ENCODE assay signal across 9 mouse cellular contexts in genomic region chr4:118642346-118643190, GRCm38 (mm10). TPM values are rescaled to one million over a fixed set of nuclear protein-coding genes. Genes with fewer than 3 reads are reported as not detected.
DNase-seq lines count a peak whose midpoint lies in the region; ATAC-seq and TF ChIP-seq lines count a peak whose summit lies in the region.
"Had no signal": no experiment of that assay in that cellular context is flagged by ENCODE, and none has a peak within 500 bp of the region (broad histone marks: within the 10 kb centered on the region; RNA-seq: fewer than 3 reads in every experiment).

No protein-coding gene starts in this region.

- no peak overlapping the region for H3K4me2 ChIP-seq in forebrain, postnatal 0 days (ENCODE audit: low read depth)
- no peak overlapping the region for H3K4me2 ChIP-seq in forebrain, embryonic 11.5 days (ENCODE audit: low read depth, low read length, severe bottlenecking)

- WGBS in forebrain, postnatal 0 days, result 29% methylated on average over 20 of the region's 20 CpGs
- WGBS in forebrain, embryonic 11.5 days, result 48% methylated on average over 20 of the region's 20 CpGs

- no peak overlapping the region for H3K9ac ChIP-seq in forebrain, postnatal 0 days
- H3K9ac ChIP-seq in forebrain, embryonic 11.5 days (ENCODE audit: low read length), result no peak overlapping the region

- H3K4me1 ChIP-seq in forebrain, postnatal 0 days (ENCODE audit: insufficient read depth), result no peaks in the 10 kb centered on the region
- 0 out of 2 replicates have a peak, but pooled peaks cover 2% of the 10 kb centered on the region for H3K4me1 ChIP-seq in forebrain, embryonic 11.5 days (replicated peaks; ENCODE audit: control insufficient read depth, insufficient read depth, low read length)

- H3K4me3 ChIP-seq in forebrain, postnatal 0 days (ENCODE audit: low read depth, low read length), result no peak overlapping the region
- H3K4me3 ChIP-seq in forebrain, embryonic 11.5 days (ENCODE audit: low read depth, low read length), result no peak overlapping the region

- H3K9me3 ChIP-seq in forebrain, postnatal 0 days (ENCODE audit: low read length), result no peaks in the 10 kb centered on the region
- H3K9me3 ChIP-seq in forebrain, embryonic 11.5 days (ENCODE audit: control insufficient read depth, low read length), result no peaks in the 10 kb centered on the region

- no peak for TF ChIP-seq CTCF in forebrain, postnatal 0 days (IDR thresholded peaks at IDR 0.05; ENCODE audit: low read depth)

- no peaks in the 10 kb centered on the region for H3K36me3 ChIP-seq in forebrain, postnatal 0 days (ENCODE audit: insufficient read depth)
- H3K36me3 ChIP-seq in forebrain, embryonic 11.5 days (ENCODE audit: control insufficient read depth, insufficient read depth, low read length), result no peaks in the 10 kb centered on the region

- DNase-seq in forebrain, postnatal 0 days, result peak; percentile 37
- DNase-seq in forebrain, embryonic 11.5 days (ENCODE audit: low spot score), result no peak
- DNase-seq in layer of hippocampus, postnatal 36 days, result peak; percentile 11 to 17
- DNase-seq in layer of hippocampus, adult 9-11 months, result no peak
- peak; percentile 49 for DNase-seq in NIH3T3 (ENCODE audit: low read depth)
- peak; percentile 41 for DNase-seq in heart, postnatal 4 days
- no peak for DNase-seq in B cell, adult 2 months
- no peak for DNase-seq in frontal cortex, postnatal 14 days (ENCODE audit: low spot score in 2 of 2)

- no peak for ATAC-seq in forebrain, postnatal 0 days
- no peak for ATAC-seq in forebrain, embryonic 11.5 days (replicated peaks; ENCODE audit: low FRiP score)

- no peaks in the 10 kb centered on the region for H3K27me3 ChIP-seq in forebrain, postnatal 0 days (ENCODE audit: insufficient read depth, low read length)
- no peaks in the 10 kb centered on the region for H3K27me3 ChIP-seq in forebrain, embryonic 11.5 days (ENCODE audit: control insufficient read depth, insufficient read depth, low read length)

- H3K27ac ChIP-seq in forebrain, postnatal 0 days (ENCODE audit: low read depth, low read length), result no peak overlapping the region
- H3K27ac ChIP-seq in forebrain, embryonic 11.5 days (ENCODE audit: low read depth, low read length), result no peak overlapping the region

RNA-seq across cellular contexts. Expression of gene Olfr62, which starts 16.2 kb away (rescaled TPM):
- not detected in 2 replicates for total RNA-seq in forebrain, postnatal 0 days (2014; rRNA removed)
- polyA plus RNA-seq in forebrain, postnatal 0 days (2015; fragmentation: Nextera tagmentation; extraction: Ambion mirVana), result not detected in 2 replicates
- not detected in 2 replicates for polyA plus RNA-seq in forebrain, embryonic 11.5 days (2014; fragmentation: Nextera tagmentation; extraction: Ambion mirVana)
- total RNA-seq in layer of hippocampus, postnatal 36 days (2021), result not detected
- total RNA-seq in heart, postnatal 4 days (2021), result not detected
- total RNA-seq: adrenal gland, postnatal 36 days had no signal

RNA-seq across cellular contexts. Expression of gene Ebna1bp2, which starts 22.0 kb away (rescaled TPM):
- 48.9 and 56.3 TPM in 2 replicates for total RNA-seq in forebrain, postnatal 0 days (2014; rRNA removed)
- 97.7 and 104 TPM in 2 replicates for polyA plus RNA-seq in forebrain, postnatal 0 days (2015; fragmentation: Nextera tagmentation; extraction: Ambion mirVana)
- 181 and 183 TPM in 2 replicates for polyA plus RNA-seq in forebrain, embryonic 11.5 days (2014; fragmentation: Nextera tagmentation; extraction: Ambion mirVana)
- total RNA-seq in layer of hippocampus, postnatal 36 days (2021), result 10 to 100 TPM; 61.8 to 64.2 TPM
- total RNA-seq in heart, postnatal 4 days (2021), result 10 to 100 TPM; 43.0 to 51.1 TPM

RNA-seq across cellular contexts. Expression of gene Cfap57, which starts 22.0 kb away (rescaled TPM):
- 0.69 and 2.0 TPM in 2 replicates for total RNA-seq in forebrain, postnatal 0 days (2014; rRNA removed)
- polyA plus RNA-seq in forebrain, postnatal 0 days (2015; fragmentation: Nextera tagmentation; extraction: Ambion mirVana), result 0.89 and 1.3 TPM in 2 replicates
- polyA plus RNA-seq in forebrain, embryonic 11.5 days (2014; fragmentation: Nextera tagmentation; extraction: Ambion mirVana), result 0.80 and 0.83 TPM in 2 replicates
- under 1 TPM; 0.78 to 0.90 TPM for total RNA-seq in layer of hippocampus, postnatal 36 days (2021)
- total RNA-seq in heart, postnatal 4 days (2021), result under 1 TPM in 1 of 2 experiments, not detected in 1; 0.18 TPM
- total RNA-seq: adrenal gland, postnatal 36 days had no signal

RNA-seq across cellular contexts. Expression of gene Olfr1342, which starts 50.0 kb away (rescaled TPM):
- not detected in 2 replicates for total RNA-seq in forebrain, postnatal 0 days (2014; rRNA removed)
- not detected in 2 replicates for polyA plus RNA-seq in forebrain, postnatal 0 days (2015; fragmentation: Nextera tagmentation; extraction: Ambion mirVana)
- polyA plus RNA-seq in forebrain, embryonic 11.5 days (2014; fragmentation: Nextera tagmentation; extraction: Ambion mirVana), result 0.08 and 0.09 TPM in 2 replicates
- total RNA-seq in layer of hippocampus, postnatal 36 days (2021), result not detected
- total RNA-seq in heart, postnatal 4 days (2021), result not detected
- total RNA-seq: adrenal gland, postnatal 36 days had no signal

Comparison
In these comparisons a context has a peak if more than half of its experiments do, and no peak if none do; other contexts are left out.
1. DNase-seq: peak in forebrain, postnatal 0 days (single experiment), layer of hippocampus, postnatal 36 days (2 of 2), NIH3T3 (single experiment) and heart, postnatal 4 days (single experiment); none in forebrain, embryonic 11.5 days (single experiment), layer of hippocampus, adult 9-11 months (single experiment), B cell, adult 2 months (0 of 2) and frontal cortex, postnatal 14 days (0 of 2).